Mouse (Mus musculus): ENCODE measurements at regions not wholly inside any gene's neighbourhood (a gene's known extent, or its start where the extent isn't known, plus 50 kb on each side); places are given as distances from the start of the nearest gene placed in this dataset.

- no peaks in the 10 kb centered on the region for H3K36me3 ChIP-seq (ENCODE audit: control insufficient read depth, insufficient read depth, low read length)
- TF ChIP-seq POLR2A (IDR thresholded peaks at IDR 0.05; ENCODE audit: control insufficient read depth, low read depth, low read length) (no peak), CTCF (IDR thresholded peaks at IDR 0.05; ENCODE audit: control insufficient read depth, insufficient read depth, insufficient replicate concordance, low read depth, low read length) (no peak)
- no peaks in the 10 kb centered on the region for H3K4me1 ChIP-seq (ENCODE audit: control insufficient read depth, insufficient read depth, low read length)
- no peak overlapping the region for H3K27ac ChIP-seq (ENCODE audit: control insufficient read depth, insufficient read depth, low read depth, low read length)
- H3K27me3 ChIP-seq (ENCODE audit: control insufficient read depth, insufficient read depth, low read length) = no peaks in the 10 kb centered on the region
- no peak overlapping the region for H3K4me3 ChIP-seq (ENCODE audit: control insufficient read depth, low read depth, low read length)
These were observed 125.7 kb upstream of the Gdf10 start for GRCm38 (mm10) chr14:33797551-33798303.

- Histone ChIP-seq H3K4me1 (ENCODE audit: control insufficient read depth, insufficient read depth, low read length) (peaks cover 9% of the 10 kb centered on the region), H3K36me3 (ENCODE audit: control insufficient read depth, insufficient read depth, low read length) (no peaks in the 10 kb centered on the region), H3K27me3 (ENCODE audit: control insufficient read depth, insufficient read depth, low read length) (no peaks in the 10 kb centered on the region), H3K4me3 (ENCODE audit: control insufficient read depth, low read depth, low read length) (no peak overlapping the region), H3K27ac (ENCODE audit: control insufficient read depth, insufficient read depth, low read depth, low read length) (no peak overlapping the region)
- TF ChIP-seq CTCF (IDR thresholded peaks at IDR 0.05; ENCODE audit: control insufficient read depth, insufficient read depth, insufficient replicate concordance, low read depth, low read length) = no peak
These were observed 119.1 kb upstream of the Gdf10 start for GRCm38 (mm10) chr14:33804321-33804720.

DNA sequence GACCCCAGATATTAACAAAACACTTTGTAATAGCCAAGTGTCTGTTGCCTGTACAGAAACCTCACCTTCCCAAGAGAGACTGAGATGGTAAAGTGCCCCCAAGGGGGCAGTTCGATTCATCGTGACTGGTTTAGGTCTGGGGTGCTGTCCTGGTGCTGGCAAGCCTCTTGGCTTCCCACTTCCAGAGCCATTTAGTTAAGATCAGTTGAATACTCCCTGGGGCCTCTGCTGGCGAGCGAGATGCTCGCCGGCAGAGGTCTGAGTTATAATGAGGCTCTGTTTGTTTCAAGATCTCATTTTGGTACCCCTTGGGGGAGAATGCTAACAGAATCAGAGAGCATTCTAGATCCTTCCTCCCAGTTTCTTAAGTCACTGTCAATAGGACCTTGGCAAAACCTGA is 118.7 kb upstream of the Gdf10 start:
- H3K36me3 ChIP-seq (ENCODE audit: control insufficient read depth, insufficient read depth, low read length) = no peaks in the 10 kb centered on the region
- no peak overlapping the region for H3K4me3 ChIP-seq (ENCODE audit: control insufficient read depth, low read depth, low read length)
- H3K27ac ChIP-seq (ENCODE audit: control insufficient read depth, insufficient read depth, low read depth, low read length) = no peak overlapping the region
- no peaks in the 10 kb centered on the region for H3K27me3 ChIP-seq (ENCODE audit: control insufficient read depth, insufficient read depth, low read length)
- TF ChIP-seq CTCF (IDR thresholded peaks at IDR 0.05; ENCODE audit: control insufficient read depth, insufficient read depth, insufficient replicate concordance, low read depth, low read length) (no peak), POLR2A (IDR thresholded peaks at IDR 0.05; ENCODE audit: control insufficient read depth, low read depth, low read length) (no peak)
- H3K4me1 ChIP-seq (ENCODE audit: control insufficient read depth, insufficient read depth, low read length) = peaks cover 9% of the 10 kb centered on the region

DNA sequence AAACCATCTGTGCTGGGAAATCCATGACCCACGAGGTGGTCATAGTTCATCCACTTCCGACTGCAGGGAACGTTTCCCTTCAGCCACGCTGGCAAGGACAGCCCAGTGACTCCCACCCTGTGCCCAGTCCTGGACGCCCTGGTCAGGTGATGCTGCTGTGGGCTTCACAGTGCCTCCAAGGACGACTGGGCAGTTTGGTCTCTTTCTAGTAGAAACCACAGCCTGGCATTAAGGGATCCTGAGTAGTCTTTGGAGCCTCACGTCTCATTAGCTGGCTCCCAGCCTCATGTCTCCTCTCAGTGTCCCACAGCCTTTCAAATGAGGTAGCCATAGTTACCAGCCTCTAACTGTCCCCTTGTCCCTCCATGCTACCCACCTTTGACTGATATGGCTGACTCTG is 116.2 kb upstream of the Gdf10 start:
- Histone ChIP-seq H3K4me1 (ENCODE audit: control insufficient read depth, insufficient read depth, low read length) (peaks cover 14% of the 10 kb centered on the region), H3K36me3 (ENCODE audit: control insufficient read depth, insufficient read depth, low read length) (no peaks in the 10 kb centered on the region)
- TF ChIP-seq CTCF (IDR thresholded peaks at IDR 0.05; ENCODE audit: control insufficient read depth, insufficient read depth, insufficient replicate concordance, low read depth, low read length) (no peak), POLR2A (IDR thresholded peaks at IDR 0.05; ENCODE audit: control insufficient read depth, low read depth, low read length) (no peak)

DNA sequence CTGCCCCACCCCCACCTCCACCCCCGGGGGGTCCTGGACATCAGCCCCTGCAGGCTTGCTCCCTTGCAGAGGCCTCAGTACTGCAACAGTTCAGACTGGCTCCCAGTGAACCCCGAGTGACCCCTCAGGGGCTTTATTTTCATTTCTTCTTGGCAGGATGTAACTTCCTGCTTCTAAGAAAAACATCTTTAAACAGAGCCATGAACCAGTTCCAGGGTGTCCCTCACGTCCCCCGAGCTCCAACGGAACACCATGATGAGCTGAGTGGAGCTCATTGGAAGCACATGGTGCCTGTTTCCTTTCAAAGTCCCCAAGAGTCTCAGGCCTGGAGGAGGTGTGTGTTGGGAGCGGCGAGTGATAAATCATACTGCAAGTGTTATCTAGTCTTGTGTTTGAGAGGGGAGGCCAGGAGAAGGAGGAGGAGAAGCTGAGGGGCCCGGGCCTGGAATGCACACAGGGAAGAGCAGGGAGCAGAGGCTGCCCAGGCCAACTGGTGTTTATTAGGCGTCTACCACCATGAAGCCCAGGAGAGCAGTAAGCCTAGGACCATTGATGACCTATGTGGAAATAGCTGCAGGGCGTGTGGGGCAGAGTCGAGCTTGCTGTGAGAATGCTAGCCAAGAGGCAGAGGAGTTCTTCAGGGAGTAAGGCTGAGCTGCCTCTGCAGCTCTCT is 114.7 kb upstream of the Gdf10 start:
- peaks cover 14% of the 10 kb centered on the region for H3K4me1 ChIP-seq (ENCODE audit: control insufficient read depth, insufficient read depth, low read length)
- H3K27ac ChIP-seq (ENCODE audit: control insufficient read depth, insufficient read depth, low read depth, low read length) = no peak overlapping the region
- H3K36me3 ChIP-seq (ENCODE audit: control insufficient read depth, insufficient read depth, low read length) = no peaks in the 10 kb centered on the region
- no peak for TF ChIP-seq POLR2A (IDR thresholded peaks at IDR 0.05; ENCODE audit: control insufficient read depth, low read depth, low read length)
- no peak for TF ChIP-seq CTCF (IDR thresholded peaks at IDR 0.05; ENCODE audit: control insufficient read depth, insufficient read depth, insufficient replicate concordance, low read depth, low read length)
- no peaks in the 10 kb centered on the region for H3K27me3 ChIP-seq (ENCODE audit: control insufficient read depth, insufficient read depth, low read length)
- H3K4me3 ChIP-seq (ENCODE audit: control insufficient read depth, low read depth, low read length) = no peak overlapping the region

More for the DNA sequence above, 116.2 kb upstream of the Gdf10 start:
- Histone ChIP-seq H3K27ac (ENCODE audit: control insufficient read depth, insufficient read depth, low read depth, low read length) (no peak overlapping the region), H3K27me3 (ENCODE audit: control insufficient read depth, insufficient read depth, low read length) (no peaks in the 10 kb centered on the region), H3K4me3 (ENCODE audit: control insufficient read depth, low read depth, low read length) (no peak overlapping the region)

- Histone ChIP-seq H3K27ac (ENCODE audit: control insufficient read depth, insufficient read depth, low read depth, low read length) (no peak overlapping the region), H3K4me1 (ENCODE audit: control insufficient read depth, insufficient read depth, low read length) (peaks cover 14% of the 10 kb centered on the region)
- TF ChIP-seq POLR2A (IDR thresholded peaks at IDR 0.05; ENCODE audit: control insufficient read depth, low read depth, low read length) = no peak
These were observed 112.8 kb upstream of the Gdf10 start for GRCm38 (mm10) chr14:33810584-33810983.

DNA sequence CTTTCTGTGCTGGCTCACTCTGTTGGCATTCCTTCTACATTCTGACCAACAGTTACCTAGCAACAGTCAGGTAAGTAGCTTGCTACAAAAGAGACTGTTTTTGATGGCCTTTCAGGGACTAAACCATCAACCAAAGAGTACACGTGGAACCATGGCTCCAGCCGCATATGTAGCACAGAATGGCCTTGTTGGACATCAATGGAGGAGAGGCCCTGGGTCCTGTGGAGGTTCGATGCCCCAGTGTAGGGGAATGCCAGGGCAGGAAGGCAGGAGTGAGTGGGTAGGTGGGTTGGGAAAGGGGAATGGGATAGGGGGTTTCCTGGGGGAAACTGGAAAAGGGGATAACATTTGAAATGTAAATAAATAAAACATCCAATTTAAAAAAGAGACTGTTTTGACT is 112.1 kb upstream of the Gdf10 start:
- peaks cover 14% of the 10 kb centered on the region for H3K4me1 ChIP-seq (ENCODE audit: control insufficient read depth, insufficient read depth, low read length)
- peak overlapping the region; percentile 82 for H3K4me3 ChIP-seq (ENCODE audit: control insufficient read depth, low read depth, low read length)
- no peaks in the 10 kb centered on the region for H3K36me3 ChIP-seq (ENCODE audit: control insufficient read depth, insufficient read depth, low read length)
- no peaks in the 10 kb centered on the region for H3K27me3 ChIP-seq (ENCODE audit: control insufficient read depth, insufficient read depth, low read length)
- H3K27ac ChIP-seq (ENCODE audit: control insufficient read depth, insufficient read depth, low read depth, low read length) = no peak overlapping the region
- TF ChIP-seq CTCF (IDR thresholded peaks at IDR 0.05; ENCODE audit: control insufficient read depth, insufficient read depth, insufficient replicate concordance, low read depth, low read length) (no peak), POLR2A (IDR thresholded peaks at IDR 0.05; ENCODE audit: control insufficient read depth, low read depth, low read length) (no peak)

More at GRCm38 (mm10) chr14:33810584-33810983, 112.8 kb upstream of the Gdf10 start:
- peak overlapping the region; percentile 70 for H3K4me3 ChIP-seq (ENCODE audit: control insufficient read depth, low read depth, low read length)
- no peaks in the 10 kb centered on the region for H3K36me3 ChIP-seq (ENCODE audit: control insufficient read depth, insufficient read depth, low read length)
- no peaks in the 10 kb centered on the region for H3K27me3 ChIP-seq (ENCODE audit: control insufficient read depth, insufficient read depth, low read length)

Data from testis, adult 2 months (tissue).